Comparison of ENCODE assay signal across 26 mouse cellular contexts in the genomic region with DNA sequence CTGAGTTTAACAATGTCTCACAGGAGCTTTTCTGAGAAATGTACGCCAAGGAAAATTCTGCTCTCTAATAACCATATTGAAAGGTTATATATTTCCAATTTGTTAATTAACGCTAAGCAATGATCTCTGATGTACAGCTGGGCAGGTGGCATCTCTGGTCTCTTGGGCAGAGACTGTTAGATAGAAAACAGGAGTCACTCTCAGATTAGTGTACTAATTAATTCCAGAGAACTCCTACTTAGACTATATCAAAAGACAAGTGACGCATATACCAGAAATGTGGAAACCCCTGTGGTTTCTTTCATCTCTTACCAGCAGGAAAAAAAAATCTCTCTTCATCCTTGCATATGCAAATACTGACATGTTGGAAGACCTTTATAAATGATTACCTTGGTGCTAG.
DNase-seq lines count a peak whose midpoint lies in the region; ATAC-seq lines count a peak whose summit lies in the region.
"Had no signal": no experiment of that assay in that cellular context is flagged by ENCODE, and none has a peak within 500 bp of the region (broad histone marks: within the 10 kb centered on the region; RNA-seq: fewer than 3 reads in every experiment).

No protein-coding gene starts in this region.

- peak; percentile 3 for DNase-seq in cerebellum, adult 8-10 months
- no peak for DNase-seq in cerebellum, adult 11 months
- DNase-seq in forebrain, embryonic 14.5 days (ENCODE audit: low spot score), result peak; percentile 24
- DNase-seq in forebrain, embryonic 10.5 days (ENCODE audit: extremely low spot score, low spot score), result no peak
- DNase-seq in midbrain, embryonic 14.5 days, result peak; percentile 9
- DNase-seq in midbrain, embryonic 10.5 days (ENCODE audit: low spot score), result no peak
- DNase-seq: adrenal gland, adult 8-10 months; adrenal gland, postnatal 25 days; B cell, adult 2 months; cerebellum, adult 11-12 months; cerebellum, adult 2 months; cerebellum, adult 9-11 months; cerebellum, postnatal 14 days; cerebellum, postnatal 36 days; embryo, embryonic 11 days had no signal

- no peak overlapping the region for H3K27ac ChIP-seq in forebrain, embryonic 14.5 days (ENCODE audit: low read depth, low read length)
- no peak overlapping the region for H3K27ac ChIP-seq in forebrain, embryonic 10.5 days
- H3K27ac ChIP-seq in midbrain, embryonic 14.5 days (replicated peaks; ENCODE audit: low read depth, low read length), result no peak overlapping the region
- H3K27ac ChIP-seq in midbrain, embryonic 10.5 days (replicated peaks), result no peak overlapping the region
- no peak overlapping the region for H3K27ac ChIP-seq in midbrain, embryonic 16.5 days (ENCODE audit: low read length)
- H3K27ac ChIP-seq: embryonic facial prominence, embryonic 13.5 days; embryonic facial prominence, embryonic 15.5 days; forebrain, embryonic 12.5 days; forebrain, embryonic 15.5 days had no signal

- ATAC-seq in forebrain, embryonic 14.5 days, result no peak
- 0 out of 2 replicates have a peak, but pooled peaks have one; percentile 37 for ATAC-seq in midbrain, embryonic 14.5 days (ENCODE audit: low FRiP score, low TSS enrichment)
- ATAC-seq in midbrain, embryonic 16.5 days, result 0 out of 2 replicates have a peak, but pooled peaks have one; percentile 51
- ATAC-seq: activated CD4-positive, CD25-positive, alpha-beta regulatory T cell, adult 4 months; CD4-positive, CD25-positive, alpha-beta regulatory T cell, adult 4 months; forebrain, embryonic 15.5 days; Patski had no signal

- H3K4me2 ChIP-seq in forebrain, embryonic 14.5 days (ENCODE audit: low read length), result no peak overlapping the region
- H3K4me2 ChIP-seq in midbrain, embryonic 14.5 days (ENCODE audit: low read length), result no peak overlapping the region
- no peak overlapping the region for H3K4me2 ChIP-seq in midbrain, embryonic 16.5 days (ENCODE audit: low read length)
- H3K4me2 ChIP-seq: embryonic facial prominence, embryonic 13.5 days; embryonic facial prominence, embryonic 15.5 days; forebrain, embryonic 12.5 days; forebrain, embryonic 15.5 days had no signal

- H3K4me1 ChIP-seq in forebrain, embryonic 14.5 days (ENCODE audit: control insufficient read depth, insufficient read depth, low read length), result no peaks in the 10 kb centered on the region
- H3K4me1 ChIP-seq in forebrain, embryonic 10.5 days, result no peaks in the 10 kb centered on the region
- no peaks in the 10 kb centered on the region; the same call in 1 of the 2 replicates for H3K4me1 ChIP-seq in midbrain, embryonic 14.5 days (ENCODE audit: control insufficient read depth, insufficient read depth, low read length)
- no peaks in the 10 kb centered on the region for H3K4me1 ChIP-seq in midbrain, embryonic 10.5 days
- peaks cover 3% of the 10 kb centered on the region; the same call in 1 of the 2 replicates for H3K4me1 ChIP-seq in midbrain, embryonic 16.5 days (ENCODE audit: control insufficient read depth, insufficient read depth, low read length)
- H3K4me1 ChIP-seq: embryonic facial prominence, embryonic 15.5 days; forebrain, embryonic 12.5 days; forebrain, embryonic 15.5 days had no signal

- no peak overlapping the region for H3K4me3 ChIP-seq in forebrain, embryonic 14.5 days (ENCODE audit: low read depth, low read length)
- H3K4me3 ChIP-seq in forebrain, embryonic 10.5 days, result no peak overlapping the region
- no peak overlapping the region for H3K4me3 ChIP-seq in midbrain, embryonic 14.5 days (replicated peaks; ENCODE audit: low read depth, low read length)
- no peak overlapping the region for H3K4me3 ChIP-seq in midbrain, embryonic 10.5 days
- no peak overlapping the region for H3K4me3 ChIP-seq in midbrain, embryonic 16.5 days (ENCODE audit: low read depth, low read length)
- H3K4me3 ChIP-seq: embryonic facial prominence, embryonic 13.5 days; embryonic facial prominence, embryonic 15.5 days; erythroblast, embryonic 14.5 days; forebrain, embryonic 12.5 days; forebrain, embryonic 15.5 days had no signal

- no peaks in the 10 kb centered on the region for H3K9me3 ChIP-seq in forebrain, embryonic 14.5 days (replicated peaks; ENCODE audit: control insufficient read depth, low read length)
- no peaks in the 10 kb centered on the region for H3K9me3 ChIP-seq in forebrain, embryonic 10.5 days
- H3K9me3 ChIP-seq in midbrain, embryonic 14.5 days (ENCODE audit: control insufficient read depth, low read length), result no peaks in the 10 kb centered on the region
- H3K9me3 ChIP-seq in midbrain, embryonic 10.5 days (replicated peaks), result no peaks in the 10 kb centered on the region
- H3K9me3 ChIP-seq in midbrain, embryonic 16.5 days (replicated peaks; ENCODE audit: control insufficient read depth, low read length, poor library complexity, severe bottlenecking), result no peaks in the 10 kb centered on the region
- H3K9me3 ChIP-seq: embryonic facial prominence, embryonic 13.5 days; embryonic facial prominence, embryonic 15.5 days; forebrain, embryonic 12.5 days; forebrain, embryonic 15.5 days; G1E had no signal

- 57% methylated on average over 3 of the region's 3 CpGs for WGBS in forebrain, embryonic 14.5 days
- WGBS in forebrain, embryonic 10.5 days, result 78% methylated on average over 3 of the region's 3 CpGs
- WGBS in midbrain, embryonic 14.5 days, result 66% methylated on average over 3 of the region's 3 CpGs
- WGBS in midbrain, embryonic 10.5 days, result 78% methylated on average over 3 of the region's 3 CpGs
- 57% methylated on average over 3 of the region's 3 CpGs for WGBS in midbrain, embryonic 16.5 days

- no peaks in the 10 kb centered on the region for H3K36me3 ChIP-seq in forebrain, embryonic 14.5 days (ENCODE audit: control insufficient read depth, insufficient read depth, low read length)
- no peaks in the 10 kb centered on the region for H3K36me3 ChIP-seq in forebrain, embryonic 10.5 days (replicated peaks)
- H3K36me3 ChIP-seq in midbrain, embryonic 14.5 days (ENCODE audit: control insufficient read depth, insufficient read depth, low read length), result no peaks in the 10 kb centered on the region
- no peaks in the 10 kb centered on the region for H3K36me3 ChIP-seq in midbrain, embryonic 10.5 days
- H3K36me3 ChIP-seq in midbrain, embryonic 16.5 days (ENCODE audit: control insufficient read depth, insufficient read depth, low read length), result no peaks in the 10 kb centered on the region
- H3K36me3 ChIP-seq: embryonic facial prominence, embryonic 13.5 days; embryonic facial prominence, embryonic 15.5 days; forebrain, embryonic 12.5 days; forebrain, embryonic 15.5 days; G1E had no signal

- H3K9ac ChIP-seq in forebrain, embryonic 14.5 days (ENCODE audit: low read length), result no peak overlapping the region
- H3K9ac ChIP-seq in midbrain, embryonic 14.5 days (replicated peaks; ENCODE audit: low read length), result no peak overlapping the region
- no peak overlapping the region for H3K9ac ChIP-seq in midbrain, embryonic 16.5 days (ENCODE audit: low read depth, low read length)
- H3K9ac ChIP-seq: embryonic facial prominence, embryonic 13.5 days; embryonic facial prominence, embryonic 15.5 days; forebrain, embryonic 12.5 days; forebrain, embryonic 15.5 days had no signal

- H3K27me3 ChIP-seq in forebrain, embryonic 14.5 days (replicated peaks; ENCODE audit: control insufficient read depth, insufficient read depth, low read length), result no peaks in the 10 kb centered on the region
- H3K27me3 ChIP-seq in forebrain, embryonic 10.5 days (ENCODE audit: poor library complexity, severe bottlenecking), result no peaks in the 10 kb centered on the region
- H3K27me3 ChIP-seq in midbrain, embryonic 14.5 days (ENCODE audit: control insufficient read depth, insufficient read depth, low read length), result no peaks in the 10 kb centered on the region
- no peaks in the 10 kb centered on the region for H3K27me3 ChIP-seq in midbrain, embryonic 10.5 days (ENCODE audit: low read depth, poor library complexity, severe bottlenecking)
- H3K27me3 ChIP-seq in midbrain, embryonic 16.5 days (ENCODE audit: control insufficient read depth, insufficient read depth, low read depth, low read length), result no peaks in the 10 kb centered on the region
- H3K27me3 ChIP-seq: CH12.LX; embryonic facial prominence, embryonic 13.5 days; embryonic facial prominence, embryonic 15.5 days; forebrain, embryonic 12.5 days; forebrain, embryonic 15.5 days had no signal

Comparison
In these comparisons a context has a peak if more than half of its experiments do, and no peak if none do; other contexts are left out.
1. DNase-seq: peak in cerebellum, adult 8-10 months (single experiment), forebrain, embryonic 14.5 days (single experiment) and midbrain, embryonic 14.5 days (single experiment); none in cerebellum, adult 11 months (single experiment), forebrain, embryonic 10.5 days (single experiment) and midbrain, embryonic 10.5 days (single experiment).